Mouse (Mus musculus) kidney, postnatal 0 days (tissue): ENCODE data around the gene Gm2244. TPM values are rescaled to one million over a fixed set of nuclear protein-coding genes. Genes with fewer than 3 reads are reported as not detected.
"Not testable (repeated sequence)": the region's sequence is repeated elsewhere in the genome, so short reads cannot be mapped to it uniquely, and the experiment has no call there.

ENCODE experiments used
- ATAC-seq: fragments of 200-750 bp; cut with Nextera tagmentation; replicated peaks from 2 replicates; pipeline ENCODE4 v1.8.0; 2017; ENCODE audit warnings: low read depth, moderate number of reproducible peaks, moderate TSS enrichment, moderate library complexity; ENCODE audit not compliant: low FRiP score
- DNase-seq: peaks from one replicate; pipeline ENCODE4 v3.0.0-alpha.2; 2016; ENCODE audit warnings: low spot score
- H3K27ac ChIP-seq: fragments of 300-500 bp; sonication (generic); 2 replicates; pipeline ENCODE4 v1.5.1; 2014; ENCODE audit warnings: mild to moderate bottlenecking
- H3K27me3 ChIP-seq: fragments of 300-500 bp; sonication (generic); 2 replicates; pipeline ENCODE4 v1.6.1; 2014; ENCODE audit warnings: low read length, mixed read lengths; ENCODE audit not compliant: insufficient read depth
- H3K36me3 ChIP-seq: fragments of 300-500 bp; sonication (generic); 2 replicates; pipeline ENCODE4 v1.6.1; 2014; ENCODE audit warnings: low read length, mixed read lengths; ENCODE audit not compliant: insufficient read depth
- H3K4me1 ChIP-seq: fragments of 300-500 bp; sonication (generic); replicated peaks from 2 replicates; pipeline ENCODE4 v1.6.1; 2014; ENCODE audit warnings: antibody characterized with exemption, low read length, mixed read lengths; ENCODE audit not compliant: insufficient read depth
- H3K4me2 ChIP-seq: fragments of 300-500 bp; sonication (generic); 2 replicates; pipeline ENCODE4 v1.6.1; 2014; ENCODE audit warnings: mild to moderate bottlenecking, low read length, moderate library complexity, mixed read lengths
- H3K4me3 ChIP-seq: fragments of 300-500 bp; sonication (generic); replicated peaks from 2 replicates; pipeline ENCODE4 v1.5.1; 2014; ENCODE audit warnings: low read depth, low read length
- H3K9ac ChIP-seq: fragments of 300-500 bp; sonication (generic); 2 replicates; pipeline ENCODE4 v1.6.1; 2014; ENCODE audit warnings: low read depth, low read length
- H3K9me3 ChIP-seq: fragments of 300-500 bp; sonication (generic); replicated peaks from 2 replicates; pipeline ENCODE4 v1.6.1; 2016; ENCODE audit warnings: low read length, inconsistent platforms, mixed read lengths
- CTCF ChIP-seq: IDR thresholded peaks from 2 replicates; pipeline ENCODE4 v1.5.1; 2016; ENCODE audit warnings: antibody characterized with exemption, low read depth, mild to moderate bottlenecking, moderate library complexity
- WGBS: fragments of 180-500 bp; shearing (Covaris S2); extraction: QIAGEN DNeasy Blood & Tissue Kit; methylation state at CpG from one replicate; pipeline ENCODE4 v1.1.7; 2014; 5-methylcytosine and 5-hydroxymethylcytosine counted together
- polyA plus RNA-seq: library from polyadenylated mRNA; unstranded; fragments of >200 nt; fragmentation: Nextera tagmentation; extraction: Ambion mirVana; gene quantifications from 2 replicates; pipeline ENCODE4 v1.2.1, GENCODE M21; 2015

Gm2244 gene
- polyA plus RNA-seq = not detected in 2 replicates

- not testable (repeated sequence) for H3K4me1 ChIP-seq, H3K36me3 ChIP-seq, H3K27me3 ChIP-seq, H3K27ac ChIP-seq, ATAC-seq, H3K4me2 ChIP-seq, H3K9ac ChIP-seq, DNase-seq, H3K9me3 ChIP-seq, H3K4me3 ChIP-seq
- WGBS = 75% methylated on average over 1 of the region's 3 CpGs
Measured at GRCm38 (mm10) chr14:19549863-19550262, at the start of gene Gm2244. Gene Gm2244 (minus strand): TSS chr14:19549963.

- TF ChIP-seq CTCF = peak; percentile 23; the same call in 1 of the 2 replicates
- Histone ChIP-seq H3K9ac (peak within 1 kb of the TSS; percentile 44; the same call in 1 of the 2 replicates), H3K4me2 (peak within 1 kb of the TSS; percentile 54), H3K4me3 (peak within 1 kb of the TSS; percentile 38)
- 2% methylated on average over 8 of the region's 62 CpGs for WGBS
- DNase-seq = peak; percentile 4
- H3K4me1 ChIP-seq, H3K9me3 ChIP-seq, H3K36me3 ChIP-seq, H3K27ac ChIP-seq, ATAC-seq, H3K27me3 ChIP-seq: not testable (repeated sequence)
Measured at GRCm38 (mm10) chr14:19584804-19585667, 35.3 kb upstream of the Gm2244 start, which contains the start of gene Gm2237. Gene Gm2237 (minus strand): TSS chr14:19585135.

Other genes with a start within 250 kb of the Gm2244 start
- 0.45 TPM in 1 of 2 replicates, not detected in the other for gene Gm21738, start 131.0 kb downstream of the Gm2244 start, polyA plus RNA-seq
- 1.7 and 2.1 TPM in 2 replicates for gene Gm2237, start 35.2 kb upstream of the Gm2244 start, polyA plus RNA-seq
- gene Gm5458, start 52.6 kb upstream of the Gm2244 start, polyA plus RNA-seq = not detected in 2 replicates
- gene Nid2, start 201.3 kb upstream of the Gm2244 start, polyA plus RNA-seq = 65.3 and 71.0 TPM in 2 replicates